Mouse (Mus musculus): ENCODE results near the gene Kifc3. TPM values are rescaled to one million over a fixed set of nuclear protein-coding genes. Genes with fewer than 3 reads are reported as not detected.
"Not testable (repeated sequence)": the region's sequence is repeated elsewhere in the genome, so short reads cannot be mapped to it uniquely, and the experiment has no call there.

Gene Kifc3
- polyA plus RNA-seq, 1 experiment from 2014 or later = 9.3 TPM

- Histone ChIP-seq H3K4me1 (ENCODE audit: control insufficient read depth in 2 of 2, insufficient read depth in 2 of 2, low read length in 2 of 2) (peaks cover 11 to 13% of the 10 kb centered on the region in 2 experiments), H3K4me2 (ENCODE audit: low read length) (no peak overlapping the region), H3K9ac (ENCODE audit: low read length) (no peak overlapping the region), H3K27me3 (ENCODE audit: control insufficient read depth, insufficient read depth, low read length) (no peaks in the 10 kb centered on the region), H3K9me3 (ENCODE audit: control insufficient read depth, low read length) (no peaks in the 10 kb centered on the region), H3K36me3 (ENCODE audit: control insufficient read depth, insufficient read depth, low read length) (no peaks in the 10 kb centered on the region), H3K27ac (replicated peaks in 1 of 2; ENCODE audit: control insufficient read depth in 1 of 2, insufficient read depth in 1 of 2, low read depth in 2 of 2, low read length in 2 of 2) (no peak overlapping the region), H3K4me3 (ENCODE audit: control insufficient read depth in 1 of 2, insufficient read depth in 1 of 2, low read depth in 1 of 2, low read length in 2 of 2) (no peak overlapping the region)
- WGBS = 83% methylated on average over 26 of the region's 26 CpGs
- no peak for ATAC-seq (ENCODE audit: insufficient number of reproducible peaks, insufficient read depth, low FRiP score, low read depth)
Measured at GRCm38 (mm10) chr8:95242099-95242825, 39.6 kb upstream of the Kifc3 start.

GRCm38 (mm10) chr8:95235683-95236082 is 33.1 kb upstream of the Kifc3 start:
- H3K27ac ChIP-seq (replicated peaks in 1 of 2; ENCODE audit: control insufficient read depth in 1 of 2, insufficient read depth in 1 of 2, low read depth in 2 of 2, low read length in 2 of 2) = no peak overlapping the region
- no peak overlapping the region for H3K9ac ChIP-seq (ENCODE audit: low read length)
- WGBS = 6% methylated on average over 3 of the region's 3 CpGs
- no peak overlapping the region for H3K4me3 ChIP-seq (ENCODE audit: control insufficient read depth in 1 of 2, insufficient read depth in 1 of 2, low read depth in 1 of 2, low read length in 2 of 2)
- H3K9me3 ChIP-seq (ENCODE audit: control insufficient read depth, low read length) = peaks cover 3% of the 10 kb centered on the region; the same call in 1 of the 2 replicates
- no peaks in the 10 kb centered on the region for H3K4me1 ChIP-seq (ENCODE audit: control insufficient read depth in 2 of 2, insufficient read depth in 2 of 2, low read length in 2 of 2)
- H3K27me3 ChIP-seq (ENCODE audit: control insufficient read depth, insufficient read depth, low read length) = no peaks in the 10 kb centered on the region
- H3K4me2 ChIP-seq (ENCODE audit: low read length) = no peak overlapping the region
- no peak for ATAC-seq (ENCODE audit: insufficient number of reproducible peaks, insufficient read depth, low FRiP score, low read depth)
- H3K36me3 ChIP-seq (ENCODE audit: control insufficient read depth, insufficient read depth, low read length) = no peaks in the 10 kb centered on the region

GRCm38 (mm10) chr8:95230086-95230485 is 27.5 kb upstream of the Kifc3 start:
- H3K4me2 ChIP-seq (ENCODE audit: low read length); ATAC-seq (ENCODE audit: insufficient number of reproducible peaks, insufficient read depth, low FRiP score, low read depth); H3K9me3 ChIP-seq (ENCODE audit: control insufficient read depth, low read length); H3K27ac ChIP-seq (replicated peaks in 1 of 2; ENCODE audit: control insufficient read depth in 1 of 2, insufficient read depth in 1 of 2, low read depth in 2 of 2, low read length in 2 of 2); H3K4me3 ChIP-seq (ENCODE audit: control insufficient read depth in 1 of 2, insufficient read depth in 1 of 2, low read depth in 1 of 2, low read length in 2 of 2); H3K36me3 ChIP-seq (ENCODE audit: control insufficient read depth, insufficient read depth, low read length); H3K9ac ChIP-seq (ENCODE audit: low read length); H3K27me3 ChIP-seq (ENCODE audit: control insufficient read depth, insufficient read depth, low read length): not testable (repeated sequence)
- H3K4me1 ChIP-seq (ENCODE audit: control insufficient read depth in 2 of 2, insufficient read depth in 2 of 2, low read length in 2 of 2) = peaks cover 2 to 14% of the 10 kb centered on the region in 2 experiments
- WGBS = 85% methylated on average over 9 of the region's 9 CpGs

GRCm38 (mm10) chr8:95227151-95227468 is 24.5 kb upstream of the Kifc3 start:
- Histone ChIP-seq H3K27me3 (ENCODE audit: control insufficient read depth, insufficient read depth, low read length) (no peaks in the 10 kb centered on the region), H3K9me3 (ENCODE audit: control insufficient read depth, low read length) (no peaks in the 10 kb centered on the region), H3K4me1 (ENCODE audit: control insufficient read depth in 2 of 2, insufficient read depth in 2 of 2, low read length in 2 of 2) (peaks cover 2 to 14% of the 10 kb centered on the region in 2 experiments), H3K4me2 (ENCODE audit: low read length) (no peak overlapping the region), H3K4me3 (ENCODE audit: control insufficient read depth in 1 of 2, insufficient read depth in 1 of 2, low read depth in 1 of 2, low read length in 2 of 2) (no peak overlapping the region), H3K27ac (replicated peaks in 1 of 2; ENCODE audit: control insufficient read depth in 1 of 2, insufficient read depth in 1 of 2, low read depth in 2 of 2, low read length in 2 of 2) (peak overlapping the region in 1 of 2 experiments; percentile 51; a peak in 2 of 4 replicates), H3K36me3 (ENCODE audit: control insufficient read depth, insufficient read depth, low read length) (no peaks in the 10 kb centered on the region), H3K9ac (ENCODE audit: low read length) (no peak overlapping the region)
- ATAC-seq (ENCODE audit: insufficient number of reproducible peaks, insufficient read depth, low FRiP score, low read depth) = no peak
- 14% methylated on average over 2 of the region's 2 CpGs for WGBS

GRCm38 (mm10) chr8:95226251-95227150 is 23.9 kb upstream of the Kifc3 start:
- Histone ChIP-seq H3K36me3 (ENCODE audit: control insufficient read depth, insufficient read depth, low read length) (no peaks in the 10 kb centered on the region), H3K4me1 (ENCODE audit: control insufficient read depth in 2 of 2, insufficient read depth in 2 of 2, low read length in 2 of 2) (peaks cover 2 to 14% of the 10 kb centered on the region in 2 experiments), H3K9me3 (ENCODE audit: control insufficient read depth, low read length) (no peaks in the 10 kb centered on the region), H3K9ac (ENCODE audit: low read length) (no peak overlapping the region), H3K4me2 (ENCODE audit: low read length) (no peak overlapping the region), H3K27ac (replicated peaks in 1 of 2; ENCODE audit: control insufficient read depth in 1 of 2, insufficient read depth in 1 of 2, low read depth in 2 of 2, low read length in 2 of 2) (peak overlapping the region in 1 of 2 experiments; percentile 51; a peak in 2 of 4 replicates), H3K4me3 (ENCODE audit: control insufficient read depth in 1 of 2, insufficient read depth in 1 of 2, low read depth in 1 of 2, low read length in 2 of 2) (no peak overlapping the region), H3K27me3 (ENCODE audit: control insufficient read depth, insufficient read depth, low read length) (no peaks in the 10 kb centered on the region)
- ATAC-seq (ENCODE audit: insufficient number of reproducible peaks, insufficient read depth, low FRiP score, low read depth) = no peak
- 25% methylated on average over 7 of the region's 7 CpGs for WGBS

GRCm38 (mm10) chr8:95223969-95224368 is 21.4 kb upstream of the Kifc3 start:
- no peak for ATAC-seq (ENCODE audit: insufficient number of reproducible peaks, insufficient read depth, low FRiP score, low read depth)
- H3K27ac ChIP-seq (replicated peaks in 1 of 2; ENCODE audit: control insufficient read depth in 1 of 2, insufficient read depth in 1 of 2, low read depth in 2 of 2, low read length in 2 of 2) = no peak overlapping the region
- H3K4me1 ChIP-seq (ENCODE audit: control insufficient read depth in 2 of 2, insufficient read depth in 2 of 2, low read length in 2 of 2) = peaks cover 7 to 22% of the 10 kb centered on the region in 2 experiments
- WGBS = 93% methylated on average over 5 of the region's 5 CpGs
- H3K36me3 ChIP-seq (ENCODE audit: control insufficient read depth, insufficient read depth, low read length) = no peaks in the 10 kb centered on the region
- no peak overlapping the region for H3K4me3 ChIP-seq (ENCODE audit: control insufficient read depth in 1 of 2, insufficient read depth in 1 of 2, low read depth in 1 of 2, low read length in 2 of 2)
- H3K4me2 ChIP-seq (ENCODE audit: low read length) = no peak overlapping the region
- no peaks in the 10 kb centered on the region for H3K27me3 ChIP-seq (ENCODE audit: control insufficient read depth, insufficient read depth, low read length)
- H3K9me3 ChIP-seq (ENCODE audit: control insufficient read depth, low read length) = no peaks in the 10 kb centered on the region
- no peak overlapping the region for H3K9ac ChIP-seq (ENCODE audit: low read length)

GRCm38 (mm10) chr8:95221045-95221444 is 18.4 kb upstream of the Kifc3 start:
- no peak for ATAC-seq (ENCODE audit: insufficient number of reproducible peaks, insufficient read depth, low FRiP score, low read depth)
- Histone ChIP-seq H3K36me3 (ENCODE audit: control insufficient read depth, insufficient read depth, low read length) (no peaks in the 10 kb centered on the region), H3K4me2 (ENCODE audit: low read length) (no peak overlapping the region), H3K9ac (ENCODE audit: low read length) (no peak overlapping the region), H3K4me1 (ENCODE audit: control insufficient read depth in 2 of 2, insufficient read depth in 2 of 2, low read length in 2 of 2) (peaks cover 5 to 9% of the 10 kb centered on the region in 2 experiments; a peak in 3 of 4 replicates), H3K27me3 (ENCODE audit: control insufficient read depth, insufficient read depth, low read length) (no peaks in the 10 kb centered on the region), H3K4me3 (ENCODE audit: control insufficient read depth in 1 of 2, insufficient read depth in 1 of 2, low read depth in 1 of 2, low read length in 2 of 2) (no peak overlapping the region), H3K27ac (replicated peaks in 1 of 2; ENCODE audit: control insufficient read depth in 1 of 2, insufficient read depth in 1 of 2, low read depth in 2 of 2, low read length in 2 of 2) (no peak overlapping the region), H3K9me3 (ENCODE audit: control insufficient read depth, low read length) (no peaks in the 10 kb centered on the region)
- WGBS = 9% methylated on average over 2 of the region's 2 CpGs

Measured in heart, embryonic 14.5 days (tissue).